Mouse (Mus musculus) skeletal muscle tissue, adult 2 months (tissue): ENCODE data around the gene Zfyve27.

ENCODE experiments used
- DNase-seq: peaks from one replicate; pipeline ENCODE4 v3.0.0-alpha.2; 2012; ENCODE audit warnings: low read depth, low spot score

The Zfyve27 gene

DNA sequence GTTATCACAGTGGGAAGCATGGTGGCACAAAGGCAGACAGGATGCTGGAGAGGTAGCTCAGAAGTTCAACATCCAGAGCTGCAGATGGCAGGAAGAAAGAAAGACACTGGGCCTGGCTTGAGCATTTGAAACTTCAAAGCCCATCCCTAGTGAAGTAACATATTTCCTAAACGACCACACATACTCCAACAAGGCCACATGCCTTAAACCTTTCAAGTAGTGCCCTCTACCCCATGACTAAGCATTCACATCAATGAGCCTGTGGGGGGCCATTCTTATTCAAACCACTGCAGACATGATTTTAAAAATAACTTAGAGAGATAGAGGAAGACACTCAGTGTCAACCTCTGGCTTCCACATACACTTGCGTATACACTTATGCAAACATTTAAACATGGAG is 21.0 kb upstream of the Zfyve27 start:
- DNase-seq = no peak

DNA sequence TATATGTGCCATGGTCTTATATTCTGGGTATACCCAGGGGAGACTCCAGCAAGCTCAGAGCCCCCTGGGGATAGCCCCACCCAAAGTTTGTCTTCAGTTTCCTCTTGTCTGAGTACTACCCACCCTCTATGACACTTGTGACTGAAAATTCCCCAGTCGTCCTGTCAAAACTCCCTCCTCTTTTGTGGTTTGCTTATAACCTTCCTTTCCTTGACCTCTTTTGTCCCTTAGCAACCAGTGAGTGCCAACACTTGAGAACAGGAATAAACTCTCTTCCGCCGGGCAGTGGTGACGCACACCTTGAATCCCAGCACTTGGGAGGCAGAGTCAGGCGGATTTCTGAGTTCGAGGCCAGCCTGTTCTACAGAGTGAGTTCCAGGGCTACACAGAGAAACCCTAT is 19.7 kb upstream of the Zfyve27 start:
- no peak for DNase-seq

DNA sequence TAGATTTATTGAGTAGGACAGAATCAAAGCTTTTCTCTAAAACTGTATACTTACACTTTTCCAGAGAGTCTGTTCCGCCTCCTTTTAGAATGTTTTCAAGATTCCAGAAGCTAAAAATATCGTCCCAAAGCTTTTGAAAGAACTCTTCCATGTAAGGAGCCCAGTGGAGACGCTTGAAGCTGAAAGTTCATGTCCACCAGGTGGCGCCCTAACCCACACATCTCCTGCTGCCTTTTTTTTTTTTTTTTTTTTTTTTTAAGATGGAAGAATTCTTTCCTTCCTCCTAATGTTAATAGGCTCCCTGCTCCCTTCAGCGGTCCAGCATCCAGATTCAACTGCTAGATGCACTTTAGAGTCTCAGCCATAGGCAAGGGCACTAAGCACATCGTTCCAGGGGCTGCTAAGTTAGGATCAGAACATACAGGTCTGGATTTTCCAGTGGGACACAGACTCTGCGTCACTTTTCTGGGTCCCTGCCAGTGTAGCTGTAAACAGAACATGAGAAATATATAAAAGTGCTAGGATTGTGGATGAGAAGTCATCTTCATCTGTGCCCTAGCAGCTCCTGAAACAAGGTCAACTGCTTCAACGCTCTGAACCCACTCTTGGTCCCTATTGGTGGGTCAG is 19.1 kb upstream of the Zfyve27 start:
- DNase-seq = peak; percentile 84

DNA sequence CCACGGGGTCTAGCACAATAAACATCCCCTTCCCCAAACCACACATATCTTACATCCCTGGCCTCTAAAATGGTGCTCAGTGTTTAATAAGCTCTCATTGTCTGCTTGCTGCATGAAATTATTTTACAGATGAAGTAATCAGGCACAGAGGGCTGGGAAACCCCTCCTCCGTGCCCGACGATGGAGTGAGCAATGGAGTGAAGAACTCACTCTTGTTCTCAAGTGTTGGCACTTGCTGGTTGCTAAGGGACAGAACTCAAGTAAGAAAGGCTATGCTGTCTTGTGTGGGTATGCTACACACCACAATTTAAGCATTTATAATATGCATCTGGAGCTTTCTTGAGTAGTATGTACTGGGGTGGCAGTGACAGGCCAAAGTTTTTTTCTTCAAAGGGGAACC is 18.5 kb upstream of the Zfyve27 start:
- DNase-seq = no peak

DNA sequence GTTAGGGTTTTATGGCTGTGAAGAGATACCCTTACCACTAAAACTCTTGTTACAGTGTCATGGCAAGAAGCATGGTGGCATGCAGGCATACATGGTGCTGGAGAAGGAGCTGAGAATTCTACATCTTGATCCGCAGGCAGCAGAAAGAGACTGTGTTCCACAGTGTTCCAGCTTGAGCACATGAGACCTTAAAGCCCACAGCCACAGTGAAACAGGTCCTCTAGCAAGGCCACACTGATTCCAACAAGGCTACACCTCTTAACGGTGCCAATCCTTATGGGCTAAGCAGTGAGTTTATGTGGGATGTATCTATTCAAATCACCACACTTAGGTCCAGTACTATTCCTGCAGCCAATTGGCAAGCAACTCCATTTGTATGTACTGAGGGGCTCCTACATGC is 18.0 kb upstream of the Zfyve27 start:
- DNase-seq = no peak

DNA sequence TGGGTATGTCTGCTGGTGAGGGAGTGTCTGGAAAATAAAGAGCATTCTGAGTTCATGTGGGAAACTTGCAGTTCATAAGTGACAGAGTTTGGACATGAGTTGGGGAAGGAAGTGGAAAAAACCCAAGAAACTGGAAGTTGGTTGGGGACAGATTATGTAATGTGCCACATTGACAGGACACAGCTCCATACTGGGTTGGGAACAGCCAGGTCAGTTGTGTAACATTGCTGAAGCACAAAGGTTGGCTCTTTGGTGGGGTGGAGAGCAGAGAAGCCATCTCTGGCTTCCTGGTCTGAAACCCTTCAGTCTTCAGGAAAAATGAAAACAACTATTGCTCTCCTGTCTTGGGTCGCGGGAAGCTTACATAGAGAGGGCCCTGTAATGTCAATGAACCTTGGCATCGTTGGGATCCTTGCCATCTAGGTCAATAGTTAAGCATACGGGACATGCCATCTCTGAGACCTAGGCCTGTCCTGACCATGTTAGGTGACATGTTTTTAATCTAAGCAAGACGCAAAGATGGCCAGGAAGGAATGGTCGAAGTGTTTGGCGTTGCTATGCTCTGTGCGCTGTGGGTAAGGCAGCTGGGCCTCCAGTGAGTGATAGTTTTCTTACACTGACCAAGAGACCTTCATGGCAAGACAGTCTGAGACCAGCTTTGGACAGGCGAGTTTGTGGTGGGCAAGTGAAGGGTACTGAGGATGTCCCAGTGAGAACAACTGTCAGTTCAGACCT is 17.3 kb upstream of the Zfyve27 start:
- DNase-seq = peak; percentile 54

DNA sequence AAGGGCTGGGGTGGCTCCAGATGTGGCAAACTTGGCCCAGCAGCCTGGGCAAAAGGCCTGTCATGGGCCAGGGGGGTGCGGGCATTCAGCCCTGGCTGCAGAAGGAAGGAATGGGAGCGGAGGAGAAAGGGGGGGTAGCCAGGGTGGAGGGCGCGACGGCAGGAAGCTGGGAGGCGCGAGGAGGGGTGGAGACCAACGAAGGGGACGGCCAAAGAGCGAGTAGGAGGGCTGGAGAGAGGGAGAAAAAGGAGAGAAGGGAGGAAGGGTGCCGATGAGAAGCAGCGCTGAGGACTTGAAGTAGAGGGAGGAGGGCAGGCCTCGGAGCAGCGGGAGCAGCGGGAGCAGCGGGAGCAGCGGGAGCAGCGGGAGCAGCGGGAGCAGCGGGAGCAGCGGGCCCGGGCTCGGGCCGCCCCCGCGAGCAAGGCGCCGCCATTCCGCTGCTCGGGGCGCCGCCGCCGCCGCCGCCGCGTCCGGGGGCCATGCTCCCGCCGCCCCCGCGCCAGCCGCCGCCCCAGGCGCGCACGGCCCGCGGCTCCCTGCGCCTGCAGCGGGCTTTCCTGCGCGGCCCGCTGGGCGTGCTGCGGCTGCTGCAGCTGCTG is 16.5 kb upstream of the Zfyve27 start, which contains the start of gene Marveld1:
TSS of gene Marveld1 (plus strand) at position 231 of the 599 bp plus-strand sequence.
- peak; percentile 81 for DNase-seq

DNA sequence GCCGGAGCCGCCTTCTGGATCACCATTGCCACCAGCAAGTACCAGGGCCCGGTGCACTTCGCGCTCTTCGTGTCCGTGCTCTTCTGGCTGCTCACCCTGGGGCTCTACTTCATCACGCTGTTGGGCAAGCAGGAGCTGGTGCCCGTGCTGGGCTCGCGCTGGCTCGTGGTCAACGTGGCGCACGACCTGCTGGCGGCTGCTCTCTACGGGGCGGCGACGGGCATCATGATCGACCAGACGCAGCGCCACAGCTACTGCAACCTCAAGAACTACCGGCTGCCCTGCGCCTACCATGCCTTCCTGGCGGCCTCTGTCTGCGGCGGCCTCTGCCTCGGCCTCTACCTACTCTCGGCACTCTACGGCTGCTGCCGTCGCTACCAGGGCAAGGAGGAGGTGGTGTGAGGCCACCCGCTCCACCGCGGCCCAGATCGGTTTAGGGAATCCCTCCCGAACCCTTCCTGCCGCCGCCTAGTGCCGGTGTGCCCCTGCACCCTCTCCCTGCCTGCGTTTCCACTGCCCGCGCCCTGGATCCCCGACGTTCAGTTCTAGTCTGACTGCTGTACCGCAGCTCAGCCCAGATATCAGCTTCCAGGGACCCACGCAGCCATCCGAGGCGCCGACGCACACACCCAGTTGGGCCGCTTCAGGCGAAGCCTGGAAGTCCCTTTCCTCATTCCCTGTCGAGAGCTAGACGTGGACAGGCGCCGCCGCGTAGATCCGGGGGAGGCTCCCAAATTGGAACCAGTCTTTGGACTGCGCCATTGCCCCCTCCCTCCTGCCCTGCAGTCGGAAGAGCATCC is 15.8 kb upstream of the Zfyve27 start:
- DNase-seq = no peak

DNA sequence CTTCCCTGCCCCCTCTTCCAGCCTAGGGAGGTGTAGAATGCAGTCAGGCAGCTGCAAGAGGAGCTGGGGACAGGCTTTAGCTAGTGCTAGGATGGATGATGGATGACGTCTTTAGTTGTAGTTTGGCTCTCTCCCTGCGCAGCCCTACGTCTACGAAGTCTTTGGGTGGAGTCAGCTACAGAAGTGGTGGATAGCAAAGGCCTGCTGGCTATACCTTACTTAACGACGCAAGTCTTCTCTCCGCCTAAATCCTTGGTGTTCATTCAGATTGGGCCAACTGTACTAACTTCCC is 15.2 kb upstream of the Zfyve27 start:
- peak; percentile 66 for DNase-seq

DNA sequence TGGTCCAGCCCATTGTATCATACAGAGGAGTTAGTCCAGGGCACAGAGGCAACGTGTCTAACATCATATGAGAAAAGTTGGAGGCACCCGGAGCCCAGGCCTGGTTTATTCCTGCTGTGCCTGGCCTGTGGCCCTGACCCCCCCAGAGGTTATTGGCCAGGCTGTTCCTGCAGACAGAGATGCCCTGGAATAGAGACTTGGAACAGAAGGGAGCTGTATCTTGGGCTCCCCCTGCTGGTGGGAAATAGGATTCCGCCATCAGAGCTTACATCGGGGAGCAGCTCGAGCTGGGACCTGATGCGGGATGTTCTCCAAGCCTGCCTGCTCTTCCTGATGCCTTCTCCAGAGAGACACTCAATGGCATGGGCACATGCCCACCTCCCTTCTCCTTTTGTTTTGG is 11.8 kb upstream of the Zfyve27 start:
- peak; percentile 92 for DNase-seq

DNA sequence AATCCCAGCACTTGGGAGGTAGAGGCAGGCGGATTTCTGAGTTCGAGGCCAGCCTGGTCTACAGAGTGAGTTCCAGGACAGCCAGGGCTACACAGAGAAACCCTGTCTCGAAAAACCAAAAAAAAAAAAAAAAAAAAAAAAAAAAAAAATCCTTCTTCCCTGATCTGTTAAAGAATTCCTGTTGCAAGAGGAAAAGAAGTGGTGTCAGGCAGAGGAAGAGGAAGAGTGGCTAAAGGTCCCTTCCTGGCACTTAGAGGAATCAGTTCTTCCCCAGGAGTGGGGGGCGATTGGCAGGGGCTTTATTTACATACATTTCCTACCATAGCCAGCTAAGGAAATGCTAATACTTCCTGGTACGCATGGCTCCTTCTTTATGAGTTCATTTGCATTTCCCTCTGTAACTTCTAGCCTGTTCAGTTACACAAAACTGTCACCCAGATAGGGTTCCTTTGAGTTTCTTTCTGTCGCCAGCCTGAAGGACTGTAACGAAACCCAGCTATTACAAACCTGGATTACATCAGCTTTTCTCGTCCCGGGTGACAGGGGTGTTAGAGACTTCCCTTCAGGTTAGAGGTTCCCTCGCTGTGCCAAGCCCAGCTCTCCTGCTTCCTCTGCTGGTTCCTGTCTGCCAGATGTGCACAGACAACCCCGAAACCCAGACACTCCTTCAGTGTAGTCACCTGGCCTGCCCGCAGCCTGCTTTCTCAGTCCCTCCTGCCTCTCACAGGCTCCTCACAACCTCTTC is 6.1 kb upstream of the Zfyve27 start:
- DNase-seq = no peak

DNA sequence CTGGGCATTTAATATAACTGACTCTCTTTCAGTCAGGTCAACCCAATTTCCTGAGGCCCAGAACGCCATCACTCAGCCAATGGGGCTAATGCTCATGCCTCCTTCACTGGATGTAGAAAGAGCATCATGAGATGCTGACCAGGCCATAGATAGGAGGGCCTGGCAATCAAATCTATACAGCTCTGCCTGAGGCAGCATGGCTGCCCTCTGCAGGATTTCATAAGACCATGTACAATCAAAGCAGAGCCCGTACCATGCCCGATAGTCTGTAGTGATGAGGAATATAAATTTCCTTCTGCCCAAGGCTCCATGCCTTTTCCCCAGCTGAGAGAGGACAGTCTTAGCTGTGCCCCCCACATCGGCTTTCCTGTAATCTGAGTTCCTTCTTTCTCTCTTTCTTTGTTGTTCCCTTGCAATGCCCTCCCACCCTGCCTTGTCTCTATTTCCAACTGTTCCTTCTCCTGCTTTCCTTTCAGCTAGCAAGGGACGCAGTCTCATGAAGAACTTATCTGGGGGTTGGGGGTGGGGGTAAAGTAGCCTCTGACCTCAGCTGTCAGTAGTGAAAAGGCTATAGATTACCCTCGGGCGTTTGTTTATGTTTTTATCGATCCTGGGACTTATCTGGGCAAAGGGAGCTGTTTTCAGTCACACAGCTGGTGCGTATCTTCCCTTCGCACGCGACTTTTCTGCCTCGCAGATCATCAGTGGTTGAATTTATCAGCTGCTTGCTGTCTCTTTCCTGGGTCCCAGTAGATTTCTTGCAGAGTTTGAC is 5.3 kb upstream of the Zfyve27 start:
- no peak for DNase-seq

DNA sequence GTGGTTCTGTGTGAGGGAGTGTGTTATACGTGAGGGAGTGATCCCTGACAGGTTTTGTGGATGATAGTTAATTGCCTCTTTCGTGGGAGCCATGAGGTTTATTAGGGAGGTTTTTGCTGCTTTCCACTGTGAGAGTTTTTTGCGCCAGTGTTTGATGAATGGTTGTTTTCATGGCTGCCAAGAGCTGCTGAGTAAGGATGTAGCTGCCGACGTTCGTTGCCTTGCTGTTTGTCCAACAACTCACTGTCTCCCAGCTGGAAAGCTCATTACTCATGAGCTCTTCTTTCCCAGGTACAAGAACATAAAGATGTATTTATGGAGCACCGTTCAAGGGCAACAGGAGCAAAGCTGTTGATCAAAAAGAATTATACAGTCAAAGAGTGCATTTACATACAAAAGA is 437 bp downstream of the Zfyve27 start:
- no peak for DNase-seq

DNA sequence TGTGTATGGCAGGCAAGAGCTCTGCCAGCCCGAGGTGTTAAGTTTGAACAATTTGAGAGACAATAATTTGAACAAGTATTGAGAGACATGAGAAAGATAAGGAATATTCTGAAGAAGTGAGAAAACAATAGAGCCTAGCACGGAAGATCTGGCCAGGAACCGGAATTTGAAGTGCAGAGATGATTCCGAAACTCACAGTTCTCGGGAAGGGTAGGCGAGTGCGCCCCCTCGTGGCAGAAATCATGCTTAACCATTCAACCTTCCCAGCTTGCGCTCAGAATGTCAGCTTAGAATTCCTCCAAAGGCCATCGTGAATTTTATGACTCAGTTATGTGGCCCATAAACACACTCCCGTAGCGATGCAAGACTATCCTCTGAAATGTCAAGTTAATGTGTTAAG is 2.4 kb downstream of the Zfyve27 start:
- DNase-seq = peak; percentile 67

DNA sequence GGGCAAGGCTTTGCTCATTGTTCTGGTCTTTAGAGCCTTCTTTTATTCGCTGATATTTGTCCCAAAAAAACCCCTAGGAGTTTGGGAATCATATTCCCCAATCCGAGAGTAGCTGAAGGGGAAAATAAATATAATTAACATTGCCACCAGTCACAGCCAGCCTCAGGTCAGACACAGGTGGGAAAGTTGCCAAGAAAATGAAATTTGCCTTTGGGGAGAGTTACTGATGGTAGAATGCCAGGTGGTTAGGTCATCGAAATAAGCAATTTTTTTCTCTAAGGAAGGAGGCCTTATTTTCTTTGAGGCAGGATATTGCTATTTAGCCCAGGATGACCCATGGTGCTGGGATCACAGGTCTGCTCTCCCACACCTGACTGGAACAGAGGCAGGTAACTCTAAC is 3.0 kb downstream of the Zfyve27 start:
- no peak for DNase-seq

DNA sequence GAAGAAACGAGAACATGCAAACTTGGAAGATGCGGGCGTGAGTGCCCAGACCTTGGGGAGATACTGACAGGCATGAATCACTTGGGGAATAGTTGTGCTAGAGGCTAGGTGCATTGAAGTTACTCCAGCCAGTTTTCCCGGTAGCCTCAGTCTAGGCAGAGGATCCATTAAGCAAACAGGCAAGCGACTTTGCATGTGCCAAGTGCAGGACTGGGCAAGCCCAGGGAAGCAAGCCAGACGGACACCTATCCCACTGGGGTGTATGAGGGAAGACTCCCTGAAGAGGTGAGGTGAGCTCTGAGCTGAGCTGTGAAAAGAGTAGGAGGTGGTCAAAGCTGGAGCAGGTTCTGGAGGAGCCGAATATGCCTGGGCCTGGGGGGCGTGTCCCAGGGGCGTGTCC is 3.7 kb downstream of the Zfyve27 start:
- no peak for DNase-seq

DNA sequence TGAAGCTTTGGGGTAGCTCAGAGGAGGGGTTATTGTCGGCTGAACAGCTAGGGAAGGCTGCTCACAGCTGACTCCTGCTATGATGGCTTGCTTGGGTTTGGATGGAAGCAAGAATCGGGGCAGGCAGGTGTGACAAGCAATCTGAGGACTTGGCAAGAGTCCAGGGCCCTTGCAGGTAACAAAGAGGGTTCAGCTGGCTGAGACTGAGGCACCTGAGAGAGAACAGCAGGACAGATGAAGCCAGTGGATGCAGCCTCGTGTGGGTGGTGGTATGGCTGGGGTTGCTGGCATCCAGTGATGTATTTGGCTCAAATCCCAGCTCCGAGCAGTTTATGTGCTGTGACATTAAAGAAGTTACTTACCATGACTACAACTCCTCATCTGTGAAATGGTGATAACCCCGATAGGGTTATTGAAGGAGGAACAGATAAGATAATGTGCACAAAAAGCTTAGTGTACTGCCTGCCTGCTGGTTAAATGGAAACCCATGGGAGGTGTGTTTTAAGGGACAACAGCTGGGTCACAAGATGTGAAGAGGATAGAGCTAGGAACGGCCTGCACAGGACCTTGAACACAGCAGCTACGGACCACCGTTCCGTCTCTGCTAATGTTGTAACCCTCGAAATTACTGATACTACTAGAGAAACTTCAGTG is 5.7 kb downstream of the Zfyve27 start:
- DNase-seq = no peak

DNA sequence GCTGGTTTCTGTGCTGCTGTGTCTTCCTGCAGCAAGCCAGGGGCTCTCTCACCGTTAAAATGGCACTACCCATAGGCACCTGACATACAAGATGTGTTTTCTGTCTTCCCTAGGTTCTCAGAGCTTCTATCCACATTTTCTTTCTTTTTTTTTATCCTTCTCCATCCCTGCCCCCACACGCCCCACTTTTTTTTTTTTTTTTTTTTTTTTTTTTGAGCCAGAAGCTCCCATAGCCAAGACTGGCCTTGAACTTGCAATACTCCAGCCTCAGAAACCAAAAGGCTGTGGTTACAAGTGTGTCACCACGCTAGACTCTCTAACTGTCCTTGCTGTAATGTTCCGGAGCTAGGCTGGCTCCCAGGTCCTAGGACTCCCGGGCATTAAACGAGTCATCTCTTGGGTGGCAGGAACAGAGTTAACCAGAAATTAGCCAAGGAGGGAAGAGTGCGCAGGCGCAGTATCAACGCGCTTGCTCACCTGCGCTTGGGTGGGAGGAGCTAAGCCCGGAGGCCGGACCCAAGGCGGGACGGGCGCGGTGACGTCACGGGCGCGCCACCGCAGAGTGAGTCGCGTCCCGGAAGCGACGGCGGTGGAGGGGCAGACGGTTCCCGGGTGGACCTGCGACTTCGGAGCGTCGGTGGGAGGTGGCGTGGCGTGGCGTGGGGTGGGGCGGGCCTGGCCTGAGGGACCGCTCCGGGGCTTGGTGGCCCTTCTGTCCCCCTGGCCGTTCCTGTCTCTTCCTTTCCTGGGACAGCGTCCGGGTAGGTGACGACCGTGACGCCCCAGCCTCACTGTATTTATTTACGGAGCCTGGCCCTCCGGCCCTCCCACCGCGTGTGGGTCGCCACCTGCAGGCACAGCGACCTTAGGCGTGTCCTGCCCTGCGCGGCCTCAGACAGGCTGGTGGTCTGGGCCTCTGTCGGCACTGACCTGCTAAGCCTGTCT is 6.5 kb downstream of the Zfyve27 start:
- peak; percentile 92 for DNase-seq

DNA sequence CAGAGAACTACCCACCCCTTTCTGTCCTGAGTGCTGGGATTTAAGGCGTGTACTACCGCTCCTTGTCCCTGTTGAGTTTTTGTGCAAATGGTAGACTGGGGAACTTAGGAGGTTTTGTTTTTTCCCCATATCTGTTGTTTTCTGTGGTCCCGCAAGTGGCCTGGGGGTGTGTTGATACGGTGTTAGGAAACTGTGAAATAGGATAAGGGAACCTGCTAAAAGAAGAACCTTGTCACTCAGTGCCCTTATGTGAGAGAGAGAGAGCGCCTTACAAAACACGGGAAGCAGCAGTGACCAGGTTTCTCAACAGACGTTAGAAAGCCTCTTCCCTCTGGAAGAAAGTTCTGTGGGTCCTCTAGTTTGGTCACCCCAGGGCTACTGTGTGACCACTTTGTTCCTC is 13.1 kb downstream of the Zfyve27 start:
- DNase-seq = no peak
